Mouse (Mus musculus) layer of hippocampus, postnatal 36 days (tissue): ENCODE measurements around the gene Dnajb1. TPM values are rescaled to one million over a fixed set of nuclear protein-coding genes. Genes with fewer than 3 reads are reported as not detected.

Experiments used
- DNase-seq, 2 experiments: peaks; one replicate each; pipeline ENCODE4 v3.0.0; 2022
- total RNA-seq, 2 experiments: library from RNA; stranded (reverse); gene quantifications; 2 replicates each; pipeline ENCODE4 v1.2.3; 2021

Gene Dnajb1
- total RNA-seq, 2 experiments from 2014 or later, result 46.3 to 51.8 TPM

GRCm38 (mm10) chr8:83613695-83614094, 5.7 kb downstream of the Dnajb1 start:
- no peak for DNase-seq

GRCm38 (mm10) chr8:83616625-83617024, 8.6 kb downstream of the Dnajb1 start:
- no peak for DNase-seq

DNA sequence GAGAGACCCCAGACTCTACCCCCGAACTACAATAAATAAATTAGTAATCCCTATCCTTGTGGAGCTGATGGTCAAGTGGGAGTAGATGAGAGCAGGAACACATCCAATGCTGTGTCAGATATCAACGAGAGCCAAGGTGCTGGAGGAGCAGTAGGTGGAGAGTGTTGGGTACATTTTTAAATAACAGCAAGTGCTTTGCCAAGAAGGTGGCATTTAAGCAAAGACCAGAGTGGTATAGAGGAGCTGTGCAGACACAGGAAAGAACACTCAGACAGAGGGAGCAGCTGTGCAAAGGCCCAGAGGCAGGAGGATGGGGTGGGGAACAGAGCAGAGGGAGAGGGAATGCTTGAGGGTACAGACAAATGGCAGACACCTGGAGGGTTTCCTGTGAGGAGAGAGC, 9.1 kb downstream of the Dnajb1 start:
- no peak for DNase-seq

- no peak for DNase-seq
These were observed 10.6 kb downstream of the Dnajb1 start for GRCm38 (mm10) chr8:83618566-83618965.

DNA sequence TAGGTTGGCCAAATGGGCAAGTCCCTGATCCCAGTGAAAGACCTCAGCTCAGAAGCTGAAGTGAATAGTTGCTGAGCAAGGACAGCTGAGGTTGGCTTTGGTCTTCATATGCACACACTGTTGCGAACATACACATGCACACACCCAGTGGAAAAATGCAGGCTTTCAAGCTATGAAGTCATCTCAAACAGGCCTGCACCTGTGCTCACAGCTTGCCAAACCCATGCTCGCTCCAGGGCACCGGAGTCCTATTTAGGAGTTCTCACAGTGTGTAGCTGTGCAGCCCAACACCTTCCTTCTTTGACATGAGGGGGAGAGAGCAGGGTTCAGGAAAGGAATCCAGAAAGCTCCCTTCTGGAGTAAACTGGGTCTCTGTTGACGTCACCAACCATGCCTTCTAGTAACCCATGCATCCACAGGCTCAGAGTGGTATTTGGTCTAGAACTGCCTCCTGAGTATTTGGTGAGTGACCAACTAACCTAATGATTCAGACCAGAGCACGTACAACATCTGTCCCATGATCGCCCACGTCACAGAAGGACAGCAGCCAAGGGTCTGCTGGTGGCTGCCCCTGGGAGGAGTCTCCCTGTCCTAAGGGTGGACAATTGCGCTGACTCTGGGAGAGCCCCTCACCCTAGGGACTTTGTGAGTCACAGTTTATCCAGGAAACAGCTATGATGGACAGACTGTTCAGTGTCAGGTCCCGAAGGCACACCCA, 11.7 kb downstream of the Dnajb1 start:
- DNase-seq, result no peak

DNA sequence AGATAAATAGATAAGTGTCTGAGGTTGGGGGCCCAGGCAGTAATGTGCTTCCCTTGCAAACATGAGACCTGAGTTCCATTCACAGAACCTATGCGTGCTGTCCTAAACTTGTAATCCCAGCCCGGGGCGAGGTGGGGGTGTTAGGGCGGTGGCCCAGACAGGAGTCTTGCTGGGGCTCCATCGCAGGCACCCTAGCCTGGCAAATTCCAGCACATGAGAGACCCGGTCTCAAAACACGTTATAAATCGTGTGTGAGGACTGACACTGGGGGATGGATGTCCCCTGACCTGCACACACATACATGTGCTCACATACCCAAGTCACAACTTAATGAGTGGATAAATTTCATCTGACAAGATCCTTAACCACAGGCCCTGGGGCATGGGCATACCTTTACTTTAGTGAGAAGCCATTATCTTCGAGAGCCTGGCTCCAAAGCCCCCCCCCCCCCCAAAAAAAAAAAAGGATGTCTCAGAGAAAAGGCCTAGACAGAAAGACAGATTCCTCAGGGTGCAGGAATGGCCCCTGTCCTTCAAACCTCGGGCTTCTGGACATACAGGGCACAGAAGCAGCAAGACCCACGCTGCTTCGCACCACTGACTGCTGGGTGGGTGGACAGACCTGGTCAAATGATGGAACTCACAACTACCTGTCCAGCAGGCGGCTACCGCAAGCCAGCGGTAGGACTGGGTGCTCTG, 13.8 kb downstream of the Dnajb1 start:
- no peak for DNase-seq

GRCm38 (mm10) chr8:83622389-83622989, 14.5 kb downstream of the Dnajb1 start:
- DNase-seq, result peak; percentile 86 to 88

GRCm38 (mm10) chr8:83623549-83623948, 15.6 kb downstream of the Dnajb1 start:
- DNase-seq, result no peak

GRCm38 (mm10) chr8:83624739-83625138, 16.7 kb downstream of the Dnajb1 start:
- no peak for DNase-seq

GRCm38 (mm10) chr8:83625676-83626299, 17.8 kb downstream of the Dnajb1 start:
- no peak for DNase-seq

- DNase-seq, result no peak
These were observed 24.2 kb downstream of the Dnajb1 start for GRCm38 (mm10) chr8:83632083-83632707.

DNA sequence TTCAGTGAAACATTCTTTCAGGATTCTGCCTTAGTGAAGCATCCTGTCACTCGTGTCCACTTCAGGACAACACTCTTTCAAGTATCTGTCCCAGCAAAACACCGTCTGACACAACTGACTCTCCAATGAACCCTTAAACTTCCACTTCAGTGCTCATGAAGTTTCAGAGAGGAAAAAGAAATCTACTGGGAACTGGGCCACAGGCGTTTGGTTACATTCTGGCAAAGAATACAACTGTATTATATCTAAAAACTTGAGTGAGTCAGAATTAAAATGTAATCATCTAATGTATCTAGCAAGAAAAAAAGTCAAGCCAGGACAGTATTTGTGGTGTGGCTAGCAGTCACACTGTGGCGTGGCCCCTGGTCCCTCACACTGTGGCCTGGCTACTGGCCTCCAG, 30.9 kb downstream of the Dnajb1 start:
- no peak for DNase-seq

DNA sequence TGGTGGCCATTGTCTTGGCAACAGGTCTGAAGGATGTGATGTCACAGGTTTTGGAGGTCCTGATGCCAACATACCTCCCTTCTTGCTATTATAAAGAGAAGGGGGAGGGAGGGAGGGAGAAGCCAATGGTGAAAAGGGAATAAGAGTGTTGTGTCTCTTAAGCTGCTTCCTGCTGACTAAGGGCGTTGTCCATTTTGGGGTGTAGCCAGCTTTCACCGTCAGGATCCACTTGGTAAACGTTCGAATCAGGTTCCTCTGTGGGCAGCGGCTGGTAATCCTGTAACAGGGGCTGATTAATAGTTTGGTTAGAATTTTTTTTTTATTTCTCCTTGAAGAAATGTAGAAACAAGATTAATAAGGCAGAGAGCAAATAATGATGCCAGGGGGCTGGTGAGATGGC, 31.7 kb downstream of the Dnajb1 start:
- DNase-seq, result no peak

GRCm38 (mm10) chr8:83647511-83647910, 39.5 kb downstream of the Dnajb1 start:
- no peak for DNase-seq

DNA sequence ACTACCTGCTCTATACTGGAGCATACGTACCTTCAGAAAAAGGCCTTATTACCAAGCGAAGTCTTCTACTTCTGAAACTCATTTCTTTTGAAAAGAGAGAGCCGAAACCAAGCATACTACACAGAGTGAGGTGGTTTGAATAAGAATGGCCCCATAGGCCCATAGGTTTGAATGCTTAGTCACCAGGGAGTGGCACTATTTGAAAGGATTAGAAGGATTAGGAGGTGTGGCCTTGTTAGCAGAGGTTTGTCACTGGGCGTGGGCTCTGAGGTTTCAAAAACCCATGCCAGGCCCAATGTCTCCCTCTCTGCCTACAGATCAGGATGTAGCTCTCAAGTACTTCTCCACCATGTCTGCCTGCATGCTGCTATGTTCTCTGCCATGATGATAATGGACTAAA, 40.0 kb downstream of the Dnajb1 start:
- no peak for DNase-seq

GRCm38 (mm10) chr8:83649699-83650098, 41.7 kb downstream of the Dnajb1 start:
- no peak for DNase-seq

DNA sequence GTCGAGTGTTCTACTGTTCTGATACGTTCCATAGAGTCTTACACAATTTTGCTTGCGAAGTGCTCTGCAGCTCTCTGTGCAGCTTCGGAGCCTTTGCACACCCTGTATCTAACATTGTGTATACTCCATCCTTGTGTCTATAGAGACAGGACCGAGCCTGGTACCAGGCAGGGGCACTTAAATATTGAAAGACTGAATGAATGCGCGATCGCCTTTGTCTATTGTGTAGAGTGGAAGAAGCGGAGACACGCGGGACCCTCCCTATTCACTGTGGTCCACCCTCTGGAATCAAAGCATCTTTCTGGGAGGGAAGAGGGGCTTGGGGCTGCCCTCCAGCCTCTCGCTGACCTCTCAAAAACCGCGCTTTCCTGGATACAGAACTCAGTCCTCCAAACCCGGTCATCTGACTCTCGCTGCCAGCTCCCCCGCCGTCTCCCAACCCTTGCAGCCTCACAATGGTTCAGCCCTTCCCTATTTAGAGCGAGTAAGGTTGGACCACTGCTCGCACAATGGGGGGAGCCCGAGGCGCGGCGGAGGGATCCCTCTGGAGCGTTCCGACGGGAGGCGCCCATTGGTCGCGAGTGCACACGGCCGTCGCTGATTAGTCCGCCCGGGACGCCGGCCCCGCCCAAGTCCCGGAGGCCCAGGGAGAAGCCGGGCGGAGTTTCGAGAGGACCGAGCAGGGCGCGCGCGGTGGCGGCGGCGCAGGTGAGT, 44.2 kb downstream of the Dnajb1 start, which contains the start of gene Gipc1:
Gipc1 (plus strand) TSS at position 648 of the 714 bp plus-strand sequence.
- peak; percentile 96 to 97 for DNase-seq

GRCm38 (mm10) chr8:83652744-83653661, 45.0 kb downstream of the Dnajb1 start:
- DNase-seq, result no peak

DNA sequence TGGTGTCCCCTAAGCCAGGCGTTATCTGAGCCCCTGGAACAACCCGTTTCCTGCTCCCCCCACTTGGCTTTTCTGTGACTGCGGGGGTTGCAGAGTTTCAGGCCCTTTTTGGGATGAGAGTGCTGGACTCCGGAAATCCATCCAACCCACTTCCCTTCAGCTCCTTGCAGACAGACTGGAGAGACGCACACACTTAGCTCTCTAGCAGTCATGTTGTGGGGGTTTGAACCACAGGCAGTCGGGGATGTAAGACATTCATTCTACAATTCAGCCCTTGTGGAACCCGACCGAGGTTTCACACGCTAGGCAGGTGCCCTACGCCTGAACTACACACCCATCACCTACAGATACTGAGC, 45.6 kb downstream of the Dnajb1 start:
- no peak for DNase-seq

DNA sequence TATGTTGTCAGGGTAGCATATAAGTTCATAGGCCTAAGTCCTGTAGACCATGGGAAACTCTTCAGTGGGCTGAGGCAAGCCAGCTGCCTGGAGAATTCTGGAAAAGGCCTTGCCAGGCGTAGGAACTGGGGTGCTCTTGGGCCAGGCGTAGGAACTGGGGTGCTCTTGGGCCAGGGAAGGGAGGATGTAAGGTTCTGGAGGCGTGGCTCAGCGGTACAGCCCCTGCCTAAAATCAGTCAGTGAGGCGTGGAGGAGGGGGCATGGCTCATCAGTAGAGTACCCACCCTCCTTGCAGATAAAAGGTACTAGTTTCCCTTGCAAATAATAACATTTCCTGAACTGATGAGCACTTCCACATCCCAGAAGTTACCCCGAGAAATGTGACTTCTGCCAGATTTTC, 46.7 kb downstream of the Dnajb1 start:
- no peak for DNase-seq

GRCm38 (mm10) chr8:83656043-83656442, 48.0 kb downstream of the Dnajb1 start:
- DNase-seq, result no peak
